Mouse (Mus musculus): Measurements from ENCODE around the gene Hpgds.

DNA sequence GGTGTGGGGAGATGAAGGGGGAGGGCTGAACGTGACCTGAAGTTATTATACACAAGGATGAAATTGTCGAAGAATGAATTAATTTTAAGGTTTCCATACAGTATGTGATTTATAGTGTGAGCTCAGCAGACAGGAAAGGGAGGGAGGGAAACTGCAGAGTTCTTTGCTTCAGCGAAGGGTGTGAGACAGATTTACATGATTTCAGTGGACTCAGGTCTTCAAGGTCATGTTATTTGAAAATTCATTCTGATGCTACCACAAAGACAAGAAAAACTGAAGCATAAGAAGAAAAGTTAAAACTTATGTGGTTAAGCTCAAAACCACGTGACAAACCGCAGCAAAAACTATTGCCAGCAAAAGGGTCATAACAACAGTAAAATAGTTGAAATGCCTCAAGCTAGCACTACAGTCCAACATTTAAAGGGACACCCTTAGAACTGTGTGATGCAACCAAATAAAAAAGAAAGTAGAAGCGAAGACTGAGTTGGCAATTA lies 3.9 kb downstream of the Hpgds start:
- TF ChIP-seq POU5F1 (IDR thresholded peaks at IDR 0.05; ENCODE audit: borderline replicate concordance, low read length) (no peak), CTCF (conservative IDR thresholded peaks at IDR 0.05; ENCODE audit: low read length) (no peak)
